Mouse (Mus musculus) hindbrain, embryonic 11.5 days (tissue): Measurements from ENCODE around the gene Stx16. TPM values are rescaled to one million over a fixed set of nuclear protein-coding genes. Genes with fewer than 3 reads are reported as not detected.

Experiments
- ATAC-seq: fragments of 200-750 bp; cut with Nextera tagmentation; 2 replicates; pipeline ENCODE4 v1.8.0; 2017; ENCODE audit warnings: mild to moderate bottlenecking, moderate TSS enrichment, moderate library complexity; ENCODE audit not compliant: low FRiP score
- DNase-seq: peaks from one replicate; pipeline ENCODE4 v3.0.0-alpha.2; 2015; ENCODE audit warnings: low spot score
- H3K27ac ChIP-seq: fragments of 300-500 bp; sonication (generic); 2 replicates; pipeline ENCODE4 v1.5.1; 2014; ENCODE audit warnings: mild to moderate bottlenecking, low read depth, low read length
- H3K27me3 ChIP-seq: fragments of 300-500 bp; sonication (generic); 2 replicates; pipeline ENCODE4 v1.6.1; 2014; ENCODE audit warnings: mild to moderate bottlenecking, low read length, moderate library complexity, mixed read lengths; ENCODE audit not compliant: control insufficient read depth, insufficient read depth
- H3K36me3 ChIP-seq: fragments of 300-500 bp; sonication (generic); 2 replicates; pipeline ENCODE4 v1.6.1; 2014; ENCODE audit warnings: mild to moderate bottlenecking, low read length, moderate library complexity, mixed read lengths; ENCODE audit not compliant: control insufficient read depth, insufficient read depth
- H3K4me1 ChIP-seq: fragments of 300-500 bp; sonication (generic); replicated peaks from 2 replicates; pipeline ENCODE4 v1.6.1; 2014; ENCODE audit warnings: low read length, mixed read lengths; ENCODE audit not compliant: control insufficient read depth, insufficient read depth
- H3K4me2 ChIP-seq: fragments of 300-500 bp; sonication (generic); replicated peaks from 2 replicates; pipeline ENCODE4 v1.6.1; 2014; ENCODE audit warnings: mild to moderate bottlenecking, low read depth, low read length
- H3K4me3 ChIP-seq: fragments of 300-500 bp; sonication (generic); 2 replicates; pipeline ENCODE4 v1.5.1; 2014; ENCODE audit warnings: low read depth, low read length
- H3K9ac ChIP-seq: fragments of 300-500 bp; sonication (generic); 2 replicates; pipeline ENCODE4 v1.6.1; 2014; ENCODE audit warnings: low read depth, low read length
- H3K9me3 ChIP-seq: fragments of 300-500 bp; sonication (generic); 2 replicates; pipeline ENCODE4 v1.6.1; 2016; ENCODE audit warnings: low read length; ENCODE audit not compliant: control insufficient read depth
- WGBS: fragments of 180-500 bp; shearing (Covaris S2); extraction: QIAGEN DNeasy Blood & Tissue Kit; methylation state at CpG from one replicate; pipeline ENCODE4 v1.1.7; 2014; 5-methylcytosine and 5-hydroxymethylcytosine counted together
- polyA plus RNA-seq: library from polyadenylated mRNA; unstranded; fragments of >200 nt; fragmentation: Nextera tagmentation; extraction: Ambion mirVana; gene quantifications from 2 replicates; pipeline ENCODE4 v1.2.1, GENCODE M21; 2014

The Stx16 gene
- polyA plus RNA-seq, 1 experiment from 2014 or later, result 9.8 TPM

DNA sequence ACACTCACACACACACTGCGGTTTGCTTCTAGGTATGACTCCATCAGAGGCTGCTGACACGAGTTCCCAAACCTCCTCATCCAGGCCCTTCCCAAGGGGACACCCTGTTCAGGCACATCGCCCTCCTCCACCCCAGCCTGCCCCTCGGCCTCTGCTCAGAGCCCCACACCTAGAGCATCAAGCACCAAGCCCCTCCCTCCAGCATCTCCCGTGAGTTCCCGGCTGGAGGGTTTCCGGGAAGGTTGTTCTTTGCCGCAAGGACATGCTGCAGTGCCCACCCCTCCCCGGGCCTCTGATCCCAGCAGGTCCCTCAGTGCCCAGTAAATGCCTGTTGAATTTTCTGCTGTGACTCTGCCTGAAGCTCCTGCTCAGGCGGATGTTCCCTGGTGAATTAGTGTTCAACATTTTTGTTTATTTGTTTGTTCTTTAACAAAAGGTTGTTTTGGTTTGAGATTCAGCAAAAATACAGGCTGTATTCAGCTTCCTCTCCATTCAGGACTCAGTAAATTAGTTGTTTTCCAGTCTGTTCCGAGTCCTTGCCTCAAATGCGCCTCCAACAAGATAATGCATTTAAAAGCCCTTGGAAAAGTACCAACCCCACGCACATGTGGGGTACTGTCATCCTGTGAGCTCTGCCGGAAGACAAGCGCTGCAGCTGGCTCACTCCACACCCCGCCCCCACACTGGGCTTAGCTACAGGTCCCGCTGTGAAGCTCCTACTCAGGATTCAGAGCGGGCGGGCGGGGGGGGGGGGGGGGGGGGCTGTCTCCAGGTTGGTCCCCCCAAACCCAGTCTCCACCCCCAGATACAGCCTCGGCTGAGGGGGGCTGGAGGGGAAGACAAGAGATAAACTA, 50.6 kb downstream of the Stx16 start:
- H3K4me3 ChIP-seq, result no peak overlapping the region
- peak; percentile 71 for DNase-seq
- H3K27me3 ChIP-seq, result no peaks in the 10 kb centered on the region
- peak overlapping the region; percentile 19 for H3K4me2 ChIP-seq
- H3K36me3 ChIP-seq, result peaks cover 4% of the 10 kb centered on the region; the same call in 1 of the 2 replicates
- WGBS, result 7% methylated on average over 18 of the region's 21 CpGs
- H3K27ac ChIP-seq, result no peak overlapping the region
- H3K9me3 ChIP-seq, result no peaks in the 10 kb centered on the region
- H3K4me1 ChIP-seq, result 0 out of 2 replicates have a peak, but pooled peaks cover 4% of the 10 kb centered on the region
- ATAC-seq, result peak; percentile 68; the same call in 1 of the 2 replicates
- 0 out of 2 replicates have a peak overlapping the region, but pooled peaks have one; percentile 11 for H3K9ac ChIP-seq

DNA sequence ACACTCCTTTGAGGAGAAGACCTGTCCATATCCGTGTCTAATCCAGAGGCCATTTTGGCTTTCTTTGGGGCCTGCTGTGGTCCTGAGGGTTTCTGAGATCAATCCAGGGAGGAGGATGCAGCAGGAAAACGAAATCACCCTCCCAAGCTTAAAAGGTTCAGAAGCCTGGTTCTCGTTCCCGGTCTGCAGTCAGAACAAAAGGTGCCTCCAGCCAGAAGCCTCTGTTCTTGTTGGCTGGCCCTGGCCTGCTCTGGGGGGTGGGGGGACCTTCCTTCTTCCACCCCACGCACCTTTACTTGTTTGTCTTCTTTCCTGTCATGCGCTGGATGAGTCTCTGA, 51.2 kb downstream of the Stx16 start:
- Histone ChIP-seq H3K9ac (no peak overlapping the region), H3K9me3 (no peaks in the 10 kb centered on the region), H3K4me3 (no peak overlapping the region), H3K27me3 (no peaks in the 10 kb centered on the region), H3K4me1 (0 out of 2 replicates have a peak, but pooled peaks cover 4% of the 10 kb centered on the region), H3K36me3 (peaks cover 4% of the 10 kb centered on the region; the same call in 1 of the 2 replicates), H3K4me2 (peak overlapping the region; percentile 19), H3K27ac (no peak overlapping the region)
- ATAC-seq (0 out of 2 replicates have a peak, but pooled peaks have one; percentile 45), DNase-seq (no peak)
- WGBS, result 22% methylated on average over 6 of the region's 6 CpGs

DNA sequence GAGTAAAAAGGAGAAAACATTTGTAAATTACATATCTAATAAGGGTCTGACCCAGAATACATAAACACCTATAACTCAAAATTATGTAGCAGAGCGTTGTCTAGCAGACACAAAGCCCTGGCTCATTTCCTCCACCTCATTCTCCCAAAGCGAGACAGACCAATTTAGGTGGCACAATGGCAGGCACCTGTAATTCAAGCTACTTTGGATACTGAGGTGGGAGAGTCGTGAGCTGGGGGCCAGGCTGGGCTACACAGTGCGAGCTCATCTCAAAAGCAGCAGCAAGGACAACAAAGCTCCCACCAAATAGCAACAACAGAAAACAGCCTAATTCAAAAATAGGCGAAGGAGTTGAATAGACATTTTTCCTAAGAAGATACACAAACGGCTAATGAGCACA, 52.8 kb downstream of the Stx16 start:
- no peaks in the 10 kb centered on the region for H3K27me3 ChIP-seq
- no peak overlapping the region for H3K4me2 ChIP-seq
- no peak overlapping the region for H3K4me3 ChIP-seq
- 89% methylated on average over 6 of the region's 6 CpGs for WGBS
- no peak overlapping the region for H3K27ac ChIP-seq
- peaks cover 4% of the 10 kb centered on the region; the same call in 1 of the 2 replicates for H3K36me3 ChIP-seq
- DNase-seq, result no peak
- H3K9me3 ChIP-seq, result no peaks in the 10 kb centered on the region
- ATAC-seq, result no peak
- H3K4me1 ChIP-seq, result 0 out of 2 replicates have a peak, but pooled peaks cover 4% of the 10 kb centered on the region
- H3K9ac ChIP-seq, result no peak overlapping the region

DNA sequence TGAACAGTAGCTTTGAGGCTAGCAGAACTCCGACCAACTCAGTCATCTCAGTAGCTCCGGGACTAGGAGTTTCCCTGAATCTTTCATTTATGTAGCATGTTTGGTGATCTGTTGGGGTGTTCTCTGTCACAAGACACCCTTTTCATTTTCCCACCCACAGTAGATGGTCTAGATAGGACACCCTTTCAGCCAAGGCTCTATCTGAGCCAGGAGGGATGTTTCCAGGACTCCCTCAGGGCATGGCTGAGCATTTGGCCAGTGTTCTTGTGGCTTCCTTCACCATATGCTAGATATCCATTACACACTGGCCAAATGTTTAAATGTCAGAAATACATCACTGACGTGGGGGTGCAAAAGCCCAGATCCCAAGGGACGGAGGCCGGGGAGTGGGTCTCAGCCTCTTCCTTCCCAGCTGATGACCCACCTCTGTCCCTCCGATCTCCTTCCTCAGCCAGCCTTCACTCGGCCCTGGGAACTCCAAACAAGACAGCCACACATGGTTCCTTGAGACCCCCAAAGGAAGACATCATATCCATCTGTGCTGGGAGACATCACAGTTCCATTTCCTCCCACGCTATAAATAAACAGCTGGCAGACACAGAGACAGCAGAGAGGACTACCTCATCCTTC, 54.5 kb downstream of the Stx16 start:
- DNase-seq (no peak), ATAC-seq (no peak)

DNA sequence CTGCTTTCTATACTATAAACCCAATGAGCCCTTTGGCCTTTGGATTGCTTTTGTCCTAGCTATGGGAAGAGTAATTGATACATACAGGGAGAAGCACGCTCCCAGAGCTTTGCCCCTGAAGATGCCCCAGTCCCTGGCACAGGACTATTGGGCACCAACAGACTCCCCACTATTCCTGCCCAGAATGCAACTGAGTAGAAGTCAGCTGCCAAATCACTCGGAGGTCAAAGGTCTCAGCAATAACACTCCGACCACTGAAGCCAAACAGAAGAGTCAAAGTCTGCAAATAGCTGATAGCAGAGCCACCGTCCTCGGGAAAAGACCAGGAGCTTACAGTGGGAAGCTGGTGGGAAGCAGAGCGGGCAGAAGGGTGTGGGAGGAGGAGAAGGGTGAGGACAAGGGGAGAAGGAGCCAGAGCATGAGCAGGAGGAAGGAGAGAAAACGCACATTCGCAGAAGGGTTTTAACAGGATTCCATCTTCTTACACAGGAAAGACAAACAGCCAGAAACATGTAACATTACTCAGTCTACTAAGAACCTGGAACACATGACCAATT, 56.4 kb downstream of the Stx16 start:
- H3K4me2 ChIP-seq, result no peak overlapping the region
- H3K36me3 ChIP-seq, result no peaks in the 10 kb centered on the region
- 86% methylated on average over 8 of the region's 8 CpGs for WGBS

More for the DNA sequence above, 54.5 kb downstream of the Stx16 start:
- Histone ChIP-seq H3K4me2 (no peak overlapping the region), H3K4me3 (no peak overlapping the region), H3K36me3 (no peaks in the 10 kb centered on the region), H3K27me3 (no peaks in the 10 kb centered on the region), H3K9me3 (no peaks in the 10 kb centered on the region), H3K4me1 (0 out of 2 replicates have a peak, but pooled peaks cover 4% of the 10 kb centered on the region), H3K9ac (no peak overlapping the region), H3K27ac (no peak overlapping the region)
- WGBS, result 79% methylated on average over 8 of the region's 8 CpGs

More for the DNA sequence above, 56.4 kb downstream of the Stx16 start:
- Histone ChIP-seq H3K9ac (no peak overlapping the region), H3K27ac (no peak overlapping the region), H3K27me3 (no peaks in the 10 kb centered on the region), H3K4me1 (no peaks in the 10 kb centered on the region), H3K4me3 (no peak overlapping the region), H3K9me3 (no peaks in the 10 kb centered on the region)
- DNase-seq (no peak), ATAC-seq (no peak)

Other genes with a start within 250 kb of the Stx16 start
- 23.0 and 24.6 TPM in 2 replicates for gene Npepl1, start 34.0 kb downstream of the Stx16 start, polyA plus RNA-seq
- gene Gnas, start 208.0 kb downstream of the Stx16 start, polyA plus RNA-seq, result 1,233 and 1,244 TPM in 2 replicates